Mouse (Mus musculus) neural tube, embryonic 11.5 days (tissue): ENCODE results near the gene Nudt3. TPM values are rescaled to one million over a fixed set of nuclear protein-coding genes. Genes with fewer than 3 reads are reported as not detected.
"Not testable (repeated sequence)": the region's sequence is repeated elsewhere in the genome, so short reads cannot be mapped to it uniquely, and the experiment has no call there.

Experiments used
- ATAC-seq: fragments of 200-750 bp; cut with Nextera tagmentation; 2 replicates; pipeline ENCODE4 v1.8.0; 2017; ENCODE audit warnings: moderate number of reproducible peaks, mild to moderate bottlenecking, moderate TSS enrichment, moderate library complexity; ENCODE audit not compliant: insufficient read depth, low FRiP score, low TSS enrichment
- DNase-seq: peaks from one replicate; pipeline ENCODE4 v3.0.0-alpha.2; 2015; ENCODE audit warnings: low spot score
- H3K27ac ChIP-seq: fragments of 300-500 bp; sonication (generic); 2 replicates; pipeline ENCODE4 v1.5.1; 2014; ENCODE audit warnings: low read depth, mild to moderate bottlenecking, low read length
- H3K27me3 ChIP-seq: fragments of 300-500 bp; sonication (generic); 2 replicates; pipeline ENCODE4 v1.6.1; 2014; ENCODE audit warnings: mild to moderate bottlenecking, low read length, mixed read lengths; ENCODE audit not compliant: control insufficient read depth, insufficient read depth
- H3K36me3 ChIP-seq: fragments of 300-500 bp; sonication (generic); 2 replicates; pipeline ENCODE4 v1.6.1; 2014; ENCODE audit warnings: mild to moderate bottlenecking, low read length, moderate library complexity, mixed read lengths; ENCODE audit not compliant: control insufficient read depth, insufficient read depth
- H3K4me1 ChIP-seq: fragments of 300-500 bp; sonication (generic); 2 replicates; pipeline ENCODE4 v1.6.1; 2014; ENCODE audit warnings: low read length, mixed read lengths; ENCODE audit not compliant: control insufficient read depth, insufficient read depth
- H3K4me2 ChIP-seq: fragments of 300-500 bp; sonication (generic); 2 replicates; pipeline ENCODE4 v1.6.1; 2014; ENCODE audit warnings: low read depth, mild to moderate bottlenecking, moderate library complexity
- H3K4me3 ChIP-seq: fragments of 300-500 bp; sonication (generic); 2 replicates; pipeline ENCODE4 v1.5.1; 2014; ENCODE audit warnings: low read depth, low read length
- H3K9ac ChIP-seq: fragments of 300-500 bp; sonication (generic); 2 replicates; pipeline ENCODE4 v1.6.1; 2014; ENCODE audit warnings: mild to moderate bottlenecking, low read length
- H3K9me3 ChIP-seq: fragments of 300-500 bp; sonication (generic); 2 replicates; pipeline ENCODE4 v1.6.1; 2016; ENCODE audit warnings: low read length; ENCODE audit not compliant: control insufficient read depth
- WGBS: fragments of 180-500 bp; shearing (Covaris S2); extraction: QIAGEN DNeasy Blood & Tissue Kit; methylation state at CpG from one replicate; pipeline ENCODE4 v1.1.7; 2014; 5-methylcytosine and 5-hydroxymethylcytosine counted together
- polyA plus RNA-seq: library from polyadenylated mRNA; unstranded; fragments of >200 nt; fragmentation: Nextera tagmentation; extraction: Ambion mirVana; gene quantifications from 2 replicates; pipeline ENCODE4 v1.2.1, GENCODE M21; 2014

Gene Nudt3
- polyA plus RNA-seq, 1 experiment from 2014 or later = 41.8 TPM

GRCm38 (mm10) chr17:27652046-27652790 lies 28.9 kb upstream of the Nudt3 start:
- no peaks in the 10 kb centered on the region for H3K9me3 ChIP-seq
- peaks cover 5% of the 10 kb centered on the region; the same call in 1 of the 2 replicates for H3K4me1 ChIP-seq
- no peak overlapping the region for H3K27ac ChIP-seq
- no peak for ATAC-seq
- no peak overlapping the region for H3K4me3 ChIP-seq
- no peak overlapping the region for H3K9ac ChIP-seq
- DNase-seq = no peak
- no peak overlapping the region for H3K4me2 ChIP-seq
- no peaks in the 10 kb centered on the region for H3K36me3 ChIP-seq
- WGBS = 82% methylated on average over 23 of the region's 23 CpGs
- peaks cover 18% of the 10 kb centered on the region for H3K27me3 ChIP-seq

- Histone ChIP-seq H3K4me2 (no peak overlapping the region), H3K4me3 (no peak overlapping the region), H3K36me3 (no peaks in the 10 kb centered on the region), H3K27ac (no peak overlapping the region), H3K27me3 (peaks cover 8% of the 10 kb centered on the region), H3K9me3 (no peaks in the 10 kb centered on the region), H3K4me1 (0 out of 2 replicates have a peak, but pooled peaks cover under 1% of the 10 kb centered on the region), H3K9ac (no peak overlapping the region)
- no peak for DNase-seq
- ATAC-seq = no peak
- WGBS = 82% methylated on average over 13 of the region's 13 CpGs
Observed at GRCm38 (mm10) chr17:27650586-27650985, 27.3 kb upstream of the Nudt3 start.

- Histone ChIP-seq H3K9me3 (no peaks in the 10 kb centered on the region), H3K4me1 (no peaks in the 10 kb centered on the region), H3K4me3 (no peak overlapping the region), H3K4me2 (no peak overlapping the region), H3K27ac (no peak overlapping the region), H3K36me3 (no peaks in the 10 kb centered on the region), H3K27me3 (peaks cover 5% of the 10 kb centered on the region), H3K9ac (no peak overlapping the region)
- 12% methylated on average over 12 of the region's 12 CpGs for WGBS
- no peak for ATAC-seq
- DNase-seq = peak; percentile 68
Observed at GRCm38 (mm10) chr17:27650160-27650559, 26.9 kb upstream of the Nudt3 start.

- Histone ChIP-seq H3K27ac (no peak overlapping the region), H3K27me3 (no peaks in the 10 kb centered on the region), H3K4me1 (peaks cover 9% of the 10 kb centered on the region), H3K9me3 (no peaks in the 10 kb centered on the region), H3K9ac (no peak overlapping the region), H3K4me2 (no peak overlapping the region), H3K36me3 (no peaks in the 10 kb centered on the region), H3K4me3 (no peak overlapping the region)
- ATAC-seq = no peak
- WGBS = 41% methylated on average over 7 of the region's 7 CpGs
- no peak for DNase-seq
Observed at GRCm38 (mm10) chr17:27645807-27646206, 22.5 kb upstream of the Nudt3 start.

GRCm38 (mm10) chr17:27644572-27644971 lies 21.3 kb upstream of the Nudt3 start:
- H3K27me3 ChIP-seq = no peaks in the 10 kb centered on the region
- WGBS = 49% methylated on average over 2 of the region's 2 CpGs
- H3K4me2 ChIP-seq = no peak overlapping the region
- no peak overlapping the region for H3K9ac ChIP-seq
- no peaks in the 10 kb centered on the region for H3K36me3 ChIP-seq
- no peak for DNase-seq
- no peak for ATAC-seq
- no peak overlapping the region for H3K4me3 ChIP-seq
- H3K4me1 ChIP-seq = peaks cover 9% of the 10 kb centered on the region
- H3K27ac ChIP-seq = no peak overlapping the region
- no peaks in the 10 kb centered on the region for H3K9me3 ChIP-seq

- Histone ChIP-seq H3K4me1 (peaks cover 9% of the 10 kb centered on the region), H3K4me2 (no peak overlapping the region), H3K27me3 (no peaks in the 10 kb centered on the region), H3K4me3 (no peak overlapping the region), H3K27ac (no peak overlapping the region), H3K9me3 (no peaks in the 10 kb centered on the region), H3K9ac (no peak overlapping the region), H3K36me3 (no peaks in the 10 kb centered on the region)
- WGBS = 86% methylated on average over 9 of the region's 9 CpGs
- ATAC-seq = no peak
- DNase-seq = no peak
Observed at GRCm38 (mm10) chr17:27643756-27644155, 20.5 kb upstream of the Nudt3 start.

GRCm38 (mm10) chr17:27643101-27643500 lies 19.8 kb upstream of the Nudt3 start:
- ATAC-seq (0 out of 2 replicates have a peak, but pooled peaks have one; percentile 43), DNase-seq (peak; percentile 50)
- H3K27ac ChIP-seq = peak overlapping the region; percentile 67
- peaks cover 9% of the 10 kb centered on the region for H3K4me1 ChIP-seq
- no peaks in the 10 kb centered on the region for H3K27me3 ChIP-seq
- no peaks in the 10 kb centered on the region for H3K9me3 ChIP-seq
- 37% methylated on average over 6 of the region's 6 CpGs for WGBS
- H3K36me3 ChIP-seq = no peaks in the 10 kb centered on the region
- no peak overlapping the region for H3K4me3 ChIP-seq
- H3K9ac ChIP-seq = peak overlapping the region; percentile 23; the same call in 1 of the 2 replicates
- H3K4me2 ChIP-seq = 0 out of 2 replicates have a peak overlapping the region, but pooled peaks have one; percentile 8

- H3K4me3 ChIP-seq = no peak overlapping the region
- H3K27ac ChIP-seq = peak overlapping the region; percentile 67
- peak; percentile 88 for ATAC-seq
Observed at GRCm38 (mm10) chr17:27642491-27643062, 19.3 kb upstream of the Nudt3 start.

GRCm38 (mm10) chr17:27639851-27640250 lies 16.6 kb upstream of the Nudt3 start:
- not testable (repeated sequence) for H3K9me3 ChIP-seq, H3K27ac ChIP-seq, DNase-seq, ATAC-seq, H3K9ac ChIP-seq, H3K36me3 ChIP-seq, H3K27me3 ChIP-seq, H3K4me3 ChIP-seq, H3K4me2 ChIP-seq
- H3K4me1 ChIP-seq = peaks cover 14% of the 10 kb centered on the region
- WGBS = 92% methylated on average over 6 of the region's 6 CpGs

More at GRCm38 (mm10) chr17:27642491-27643062, 19.3 kb upstream of the Nudt3 start:
- Histone ChIP-seq H3K27me3 (no peaks in the 10 kb centered on the region), H3K36me3 (no peaks in the 10 kb centered on the region), H3K9me3 (no peaks in the 10 kb centered on the region), H3K9ac (peak overlapping the region; percentile 23), H3K4me2 (peak overlapping the region; percentile 8; the same call in 1 of the 2 replicates), H3K4me1 (peaks cover 9% of the 10 kb centered on the region)
- 7% methylated on average over 12 of the region's 12 CpGs for WGBS
- peak; percentile 75 for DNase-seq
